Mouse (Mus musculus): ENCODE results near the gene G430095P16Rik. TPM values are rescaled to one million over a fixed set of nuclear protein-coding genes. Genes with fewer than 3 reads are reported as not detected.

G430095P16Rik gene
- polyA plus RNA-seq, 1 experiment: 9.4 TPM

DNA sequence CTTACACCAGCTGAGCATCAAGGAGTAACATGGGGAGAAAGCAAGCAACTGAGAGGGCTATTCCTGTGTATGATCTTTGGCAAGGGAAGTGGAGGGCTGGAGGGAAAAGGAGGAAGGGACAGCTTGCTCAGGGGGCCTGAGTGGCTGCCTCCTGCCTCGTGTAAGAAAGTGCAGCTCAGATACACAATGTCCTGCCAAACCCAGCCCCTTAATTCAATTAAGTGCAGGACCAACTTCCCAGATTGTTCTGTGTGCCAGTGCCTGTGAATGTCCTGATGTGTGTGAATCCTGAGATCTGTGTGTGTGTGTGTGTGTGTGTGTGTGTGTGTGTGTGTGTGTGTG lies 16.6 kb downstream of the G430095P16Rik start:
- Histone ChIP-seq H3K36me3 (ENCODE audit: control insufficient read depth, insufficient read depth) (no peaks in the 10 kb centered on the region), H3K4me2 (ENCODE audit: low read depth) (no peak overlapping the region), H3K79me2 (ENCODE audit: control insufficient read depth, insufficient read depth) (peaks cover 19% of the 10 kb centered on the region), H3K4me3 (no peak overlapping the region), H3K27me3 (ENCODE audit: control insufficient read depth, insufficient read depth, insufficient read length) (no peaks in the 10 kb centered on the region), H3ac (ENCODE audit: control insufficient read depth, insufficient read length) (no peak overlapping the region)
- no peak for TF ChIP-seq USF1 (IDR thresholded peaks at IDR 0.05; ENCODE audit: low read depth)
- no peak for TF ChIP-seq TCF12 (IDR thresholded peaks at IDR 0.05; ENCODE audit: insufficient read depth, poor library complexity, severe bottlenecking)
- TF ChIP-seq MAX (IDR thresholded peaks at IDR 0.05; ENCODE audit: low read depth): no peak
- no peak for TF ChIP-seq POLR2AphosphoS2 (IDR thresholded peaks at IDR 0.05; ENCODE audit: insufficient read length, low read depth)

DNA sequence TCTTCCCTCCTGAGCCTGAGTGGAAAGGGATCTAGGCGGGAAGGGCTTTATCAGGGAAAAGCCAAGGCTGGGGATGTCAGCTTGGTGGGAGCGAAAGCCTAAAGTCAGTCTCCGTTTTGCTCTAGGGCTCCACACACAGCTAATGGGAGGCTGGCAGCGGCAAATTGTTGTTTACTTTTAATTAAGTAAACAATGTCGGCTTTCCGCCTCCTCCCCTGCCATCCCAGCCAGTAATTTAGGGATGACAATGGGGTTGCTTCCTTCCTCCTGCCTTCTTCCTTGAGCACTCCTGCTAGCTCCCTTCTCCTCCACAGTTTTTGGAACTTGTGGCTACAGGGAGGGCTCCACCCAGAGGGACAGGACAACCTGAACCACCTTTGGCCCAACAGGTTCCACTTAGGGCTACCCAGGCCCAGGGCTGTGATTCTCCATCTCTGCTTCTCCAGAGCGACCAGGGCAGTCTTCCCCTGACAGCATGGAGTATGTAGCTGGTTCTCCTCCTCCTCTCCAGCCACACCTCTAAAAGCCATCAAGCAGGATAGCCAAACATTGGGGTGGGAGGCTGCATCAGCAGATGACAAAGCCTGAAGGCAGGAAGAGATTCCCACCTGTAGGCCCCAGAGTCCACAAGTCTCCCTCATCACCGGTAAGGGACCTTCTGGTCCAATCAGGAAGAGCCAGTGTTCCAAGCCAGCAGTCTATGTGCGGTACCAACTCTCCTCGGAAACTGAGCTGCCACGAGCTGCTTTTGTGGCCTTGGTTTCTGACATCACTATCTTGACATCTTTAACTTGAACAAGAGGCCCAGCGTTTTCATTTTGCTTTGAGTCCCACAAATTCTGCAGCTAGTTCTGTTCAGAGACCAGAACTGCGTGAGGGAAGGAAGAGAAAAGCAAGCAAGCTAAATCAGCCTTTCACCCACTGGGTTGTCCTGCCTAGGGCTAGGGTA lies 18.4 kb downstream of the G430095P16Rik start:
- H3K79me2 ChIP-seq (ENCODE audit: control insufficient read depth, insufficient read depth): peaks cover 16% of the 10 kb centered on the region
- peak overlapping the region; percentile 15 for H3K4me3 ChIP-seq
- TF ChIP-seq E2F4 (IDR thresholded peaks at IDR 0.05; ENCODE audit: insufficient read depth) (no peak), MYOG (IDR thresholded peaks at IDR 0.05; ENCODE audit: control insufficient read depth in 1 of 3, insufficient read depth in 1 of 3, insufficient read length in 2 of 3, low read depth in 2 of 3) (no peak), MAX (IDR thresholded peaks at IDR 0.05; ENCODE audit: low read depth) (no peak), MYOD1 (IDR thresholded peaks at IDR 0.05; ENCODE audit: control insufficient read depth in 1 of 3, insufficient read length in 2 of 3, low read depth in 2 of 3) (no peak), TCF3 (IDR thresholded peaks at IDR 0.05; ENCODE audit: insufficient read length, low read depth) (no peak), REST (IDR thresholded peaks at IDR 0.05; ENCODE audit: insufficient read depth, insufficient read length) (no peak), CEBPB (IDR thresholded peaks at IDR 0.05; ENCODE audit: insufficient read depth, poor library complexity, severe bottlenecking) (no peak), USF1 (IDR thresholded peaks at IDR 0.05; ENCODE audit: low read depth) (no peak), POLR2A (IDR thresholded peaks at IDR 0.05; ENCODE audit: insufficient read length, low read depth) (no peak), POLR2AphosphoS2 (IDR thresholded peaks at IDR 0.05; ENCODE audit: insufficient read length, low read depth) (no peak), TCF12 (IDR thresholded peaks at IDR 0.05; ENCODE audit: insufficient read depth, poor library complexity, severe bottlenecking) (no peak), SRF (IDR thresholded peaks at IDR 0.05; ENCODE audit: control insufficient read depth, insufficient read length, low read depth) (no peak)
- no peaks in the 10 kb centered on the region for H3K36me3 ChIP-seq (ENCODE audit: control insufficient read depth, insufficient read depth)
- H3K27me3 ChIP-seq (ENCODE audit: control insufficient read depth, insufficient read depth, insufficient read length): no peaks in the 10 kb centered on the region
- H3K4me2 ChIP-seq (ENCODE audit: low read depth): peak overlapping the region; percentile 81
- no peak overlapping the region for H3ac ChIP-seq (ENCODE audit: control insufficient read depth, insufficient read length)

DNA sequence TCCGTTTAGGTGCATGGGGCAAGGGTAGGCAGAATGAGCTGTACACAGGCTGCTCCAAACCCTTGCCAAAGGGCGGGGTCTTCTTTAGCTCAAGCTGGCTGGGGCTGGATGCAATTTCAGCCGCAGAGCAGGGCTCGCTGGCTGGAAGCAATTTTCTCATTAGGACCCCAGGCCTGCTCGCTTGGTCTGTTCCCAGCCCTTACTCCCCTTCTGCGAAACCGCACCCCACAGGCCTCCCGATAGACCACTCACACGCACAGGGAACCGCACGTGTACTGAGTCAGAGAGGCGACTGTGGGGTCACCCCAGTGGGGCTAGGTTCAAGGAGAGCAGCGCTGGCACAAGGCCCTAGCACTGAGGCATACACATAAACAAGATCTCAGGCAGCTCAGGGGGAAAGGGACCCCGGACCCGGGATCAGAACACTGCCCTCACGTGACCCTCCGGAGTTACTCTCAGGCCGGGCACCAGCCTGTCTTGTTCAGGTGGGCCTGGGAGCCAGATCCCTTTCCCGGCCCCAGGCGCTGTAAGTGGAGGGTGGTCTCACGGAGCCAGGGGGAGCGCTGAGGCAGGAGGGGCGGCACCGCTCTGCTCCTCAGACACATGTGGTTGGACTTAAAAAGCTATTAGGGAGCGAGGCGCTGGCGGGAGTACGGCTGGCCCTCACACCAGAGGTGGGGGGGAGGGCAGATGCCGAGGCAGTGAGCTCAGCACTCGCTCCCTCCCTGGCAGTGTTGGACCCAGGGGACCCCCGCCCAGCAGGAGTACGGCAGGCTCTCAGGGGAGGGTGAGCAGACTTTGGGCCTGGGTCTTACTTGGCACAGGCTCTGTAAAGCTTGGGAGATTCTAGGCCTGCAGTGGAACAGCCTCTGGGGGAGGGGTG lies 19.6 kb downstream of the G430095P16Rik start:
- Histone ChIP-seq H3ac (ENCODE audit: control insufficient read depth, insufficient read length) (no peak overlapping the region), H3K79me2 (ENCODE audit: control insufficient read depth, insufficient read depth) (peaks cover 14% of the 10 kb centered on the region), H3K36me3 (ENCODE audit: control insufficient read depth, insufficient read depth) (no peaks in the 10 kb centered on the region), H3K27me3 (ENCODE audit: control insufficient read depth, insufficient read depth, insufficient read length) (no peaks in the 10 kb centered on the region), H3K4me3 (peak overlapping the region; percentile 15), H3K4me2 (ENCODE audit: low read depth) (peak overlapping the region; percentile 81)
- TF ChIP-seq MYOG (IDR thresholded peaks at IDR 0.05; ENCODE audit: control insufficient read depth in 1 of 3, insufficient read depth in 1 of 3, insufficient read length in 2 of 3, low read depth in 2 of 3): peak in 1 of 3 experiments; percentile 42
- TF ChIP-seq CEBPB (IDR thresholded peaks at IDR 0.05; ENCODE audit: insufficient read depth, poor library complexity, severe bottlenecking): no peak
- TF ChIP-seq POLR2AphosphoS2 (IDR thresholded peaks at IDR 0.05; ENCODE audit: insufficient read length, low read depth): peak; percentile 28
- TF ChIP-seq USF1 (IDR thresholded peaks at IDR 0.05; ENCODE audit: low read depth): peak; percentile 70
- TF ChIP-seq E2F4 (IDR thresholded peaks at IDR 0.05; ENCODE audit: insufficient read depth): peak; percentile 13
- peak; percentile 38 for TF ChIP-seq POLR2A (IDR thresholded peaks at IDR 0.05; ENCODE audit: insufficient read length, low read depth)

DNA sequence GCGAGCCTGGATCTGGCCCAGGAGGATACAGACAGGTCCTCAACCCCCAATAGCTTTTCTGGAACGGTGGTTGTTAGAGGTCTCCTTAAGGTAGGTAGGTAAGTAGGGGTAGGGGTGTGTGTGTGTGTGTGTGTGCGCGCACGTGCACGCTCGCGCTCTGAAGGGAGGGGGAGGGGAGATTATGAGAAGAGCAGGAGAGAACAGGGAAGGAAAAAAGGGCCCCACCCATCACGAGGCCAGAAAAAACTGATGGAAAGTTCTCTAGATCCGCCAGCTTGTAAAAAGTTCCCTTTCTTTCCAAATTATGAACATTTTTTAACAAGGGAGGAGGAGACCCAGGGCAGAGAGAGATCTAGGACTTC lies 20.2 kb downstream of the G430095P16Rik start:
- peak overlapping the region; percentile 81 for H3K4me2 ChIP-seq (ENCODE audit: low read depth)

More for the DNA sequence above, 20.2 kb downstream of the G430095P16Rik start:
- no peaks in the 10 kb centered on the region for H3K36me3 ChIP-seq (ENCODE audit: control insufficient read depth, insufficient read depth)
- H3K27me3 ChIP-seq (ENCODE audit: control insufficient read depth, insufficient read depth, insufficient read length): no peaks in the 10 kb centered on the region
- peaks cover 18% of the 10 kb centered on the region for H3K79me2 ChIP-seq (ENCODE audit: control insufficient read depth, insufficient read depth)
- H3K4me3 ChIP-seq: peak overlapping the region; percentile 15
- no peak for TF ChIP-seq POLR2AphosphoS2 (IDR thresholded peaks at IDR 0.05; ENCODE audit: insufficient read length, low read depth)
- peak; percentile 11 for TF ChIP-seq USF1 (IDR thresholded peaks at IDR 0.05; ENCODE audit: low read depth)
- no peak overlapping the region for H3ac ChIP-seq (ENCODE audit: control insufficient read depth, insufficient read length)

Measured in myocyte (in vitro differentiated cells).